Mouse (Mus musculus) myocyte (in vitro differentiated cells): ENCODE results near the gene Atxn2. TPM values are rescaled to one million over a fixed set of nuclear protein-coding genes. Genes with fewer than 3 reads are reported as not detected.
A peak's percentile ranks its signal among the peaks of the same experiment; 100 is the strongest.
"Not testable (repeated sequence)": the region's sequence is repeated elsewhere in the genome, so short reads cannot be mapped to it uniquely, and the experiment has no call there.

ENCODE experiments used
- H3K27me3 ChIP-seq: one replicate; pipeline ENCODE4 v1.6.1; 2011; ENCODE audit not compliant: control insufficient read depth, insufficient read depth, insufficient read length
- H3K36me3 ChIP-seq: one replicate; pipeline ENCODE4 v1.6.1; 2011; ENCODE audit not compliant: control insufficient read depth, insufficient read depth
- H3K4me2 ChIP-seq: one replicate; pipeline ENCODE4 v1.6.1; 2011; ENCODE audit warnings: low read depth, control low read depth
- H3K4me3 ChIP-seq: one replicate; pipeline ENCODE4 v1.5.1; 2011; ENCODE audit warnings: mild to moderate bottlenecking, control low read depth, moderate library complexity
- H3K79me2 ChIP-seq: one replicate; pipeline ENCODE4 v1.6.1; 2011; ENCODE audit not compliant: control insufficient read depth, insufficient read depth
- H3ac ChIP-seq: one replicate; pipeline ENCODE4 v1.6.1; 2011; ENCODE audit not compliant: control insufficient read depth, insufficient read length
- CEBPB ChIP-seq: IDR thresholded peaks from 2 replicates; pipeline ENCODE4 v1.6.1; 2011; ENCODE audit warnings: mild to moderate bottlenecking, moderate library complexity; ENCODE audit not compliant: poor library complexity, insufficient read depth, severe bottlenecking
- E2F4 ChIP-seq: IDR thresholded peaks from one replicate; pipeline ENCODE4 v1.6.1; 2011; ENCODE audit warnings: mild to moderate bottlenecking, control low read depth, moderate library complexity; ENCODE audit not compliant: insufficient read depth
- MAX ChIP-seq: IDR thresholded peaks from one replicate; pipeline ENCODE4 v1.6.1; 2011; ENCODE audit warnings: low read depth, mild to moderate bottlenecking, control low read depth
- MYOD1 ChIP-seq, 3 experiments: IDR thresholded peaks; one replicate each; pipeline ENCODE4 v1.6.1; 2011; ENCODE audit warnings: control low read depth in 2 of 3, low read depth in 2 of 3, mild to moderate bottlenecking in 2 of 3, moderate library complexity in 1 of 3; ENCODE audit not compliant: insufficient read length in 2 of 3, control insufficient read depth in 1 of 3
- MYOG ChIP-seq, 3 experiments: IDR thresholded peaks; one replicate each; pipeline ENCODE4 v1.6.1; 2011; ENCODE audit warnings: control low read depth in 2 of 3, low read depth in 2 of 3, mild to moderate bottlenecking in 2 of 3; ENCODE audit not compliant: insufficient read length in 2 of 3, control insufficient read depth in 1 of 3, insufficient read depth in 1 of 3
- POLR2A ChIP-seq: IDR thresholded peaks from one replicate; pipeline ENCODE4 v1.6.1; 2011; ENCODE audit warnings: low read depth, mild to moderate bottlenecking, control low read depth, moderate library complexity; ENCODE audit not compliant: insufficient read length
- POLR2AphosphoS2 ChIP-seq: IDR thresholded peaks from one replicate; pipeline ENCODE4 v1.6.1; 2011; ENCODE audit warnings: low read depth, control low read depth; ENCODE audit not compliant: insufficient read length
- REST ChIP-seq: IDR thresholded peaks from one replicate; pipeline ENCODE4 v1.6.1; 2011; ENCODE audit warnings: mild to moderate bottlenecking, control low read depth, moderate library complexity; ENCODE audit not compliant: insufficient read depth, insufficient read length
- SRF ChIP-seq: IDR thresholded peaks from one replicate; pipeline ENCODE4 v1.6.1; 2011; ENCODE audit warnings: low read depth; ENCODE audit not compliant: control insufficient read depth, insufficient read length
- TCF12 ChIP-seq: IDR thresholded peaks from one replicate; pipeline ENCODE4 v1.6.1; 2011; ENCODE audit warnings: mild to moderate bottlenecking, control low read depth; ENCODE audit not compliant: poor library complexity, insufficient read depth, severe bottlenecking
- TCF3 ChIP-seq: IDR thresholded peaks from one replicate; pipeline ENCODE4 v1.6.1; 2011; ENCODE audit warnings: low read depth, control low read depth; ENCODE audit not compliant: insufficient read length
- USF1 ChIP-seq: IDR thresholded peaks from one replicate; pipeline ENCODE4 v1.6.1; 2011; ENCODE audit warnings: low read depth, mild to moderate bottlenecking, control low read depth, moderate library complexity
- polyA plus RNA-seq: library from polyadenylated mRNA; unstranded; fragments of >200 nt; fragmentation: generic; extraction: Trizol; gene quantifications from one replicate; pipeline ENCODE4 v1.2.1, GENCODE M21; 2012; ENCODE audit warnings: missing spikeins

Gene Atxn2
- polyA plus RNA-seq, 1 experiment, result 95.3 TPM

- H3ac ChIP-seq, result no peak overlapping the region
- peaks cover 22% of the 10 kb centered on the region for H3K36me3 ChIP-seq
- peak overlapping the region; percentile 44 for H3K4me2 ChIP-seq
- H3K4me3 ChIP-seq, result no peak overlapping the region
- no peaks in the 10 kb centered on the region for H3K27me3 ChIP-seq
- TF ChIP-seq USF1, result peak; percentile 80
- TF ChIP-seq SRF, result peak; percentile 71
- no peak for TF ChIP-seq POLR2AphosphoS2
- no peak for TF ChIP-seq E2F4
- TF ChIP-seq MAX, result no peak
- peak; percentile 36 to 94 (median 85) for TF ChIP-seq MYOD1 (IDR thresholded peaks at IDR 0.05; ENCODE audit: control insufficient read depth in 1 of 3, insufficient read length in 2 of 3, low read depth in 2 of 3)
- TF ChIP-seq CEBPB, result peak; percentile 56; the same call in 1 of the 2 replicates
- peak in 2 of 3 experiments; percentile 37 to 86 for TF ChIP-seq MYOG (IDR thresholded peaks at IDR 0.05; ENCODE audit: control insufficient read depth in 1 of 3, insufficient read depth in 1 of 3, insufficient read length in 2 of 3, low read depth in 2 of 3)
- peak; percentile 66 for TF ChIP-seq TCF3
- no peak for TF ChIP-seq REST
- peak; percentile 91 for TF ChIP-seq TCF12
- no peak for TF ChIP-seq POLR2A
- H3K79me2 ChIP-seq, result no peaks in the 10 kb centered on the region
Measured at GRCm38 (mm10) chr5:121685495-121685894, 25.6 kb upstream of the Atxn2 start.

GRCm38 (mm10) chr5:121686113-121686898, 24.8 kb upstream of the Atxn2 start:
- TF ChIP-seq SRF (no peak), MAX (no peak), TCF3 (no peak), USF1 (no peak), MYOG (IDR thresholded peaks at IDR 0.05; ENCODE audit: control insufficient read depth in 1 of 3, insufficient read depth in 1 of 3, insufficient read length in 2 of 3, low read depth in 2 of 3) (peak in 1 of 3 experiments; percentile 51)
- Histone ChIP-seq H3ac (no peak overlapping the region), H3K4me3 (no peak overlapping the region), H3K27me3 (no peaks in the 10 kb centered on the region), H3K36me3 (peaks cover 14% of the 10 kb centered on the region), H3K79me2 (no peaks in the 10 kb centered on the region), H3K4me2 (peak overlapping the region; percentile 44)

GRCm38 (mm10) chr5:121690482-121691211, 20.5 kb upstream of the Atxn2 start:
- no peak for TF ChIP-seq MAX
- TF ChIP-seq REST, result no peak
- no peak for TF ChIP-seq E2F4
- no peak for TF ChIP-seq TCF12
- H3ac ChIP-seq, result no peak overlapping the region
- no peak overlapping the region for H3K4me3 ChIP-seq
- H3K79me2 ChIP-seq, result no peaks in the 10 kb centered on the region
- H3K36me3 ChIP-seq, result no peaks in the 10 kb centered on the region
- no peak overlapping the region for H3K4me2 ChIP-seq
- no peaks in the 10 kb centered on the region for H3K27me3 ChIP-seq

GRCm38 (mm10) chr5:121691436-121691835, 19.7 kb upstream of the Atxn2 start:
- H3K36me3 ChIP-seq, H3K27me3 ChIP-seq, H3ac ChIP-seq, H3K4me2 ChIP-seq, H3K4me3 ChIP-seq, H3K79me2 ChIP-seq: not testable (repeated sequence)

- Histone ChIP-seq H3K27me3 (no peaks in the 10 kb centered on the region), H3K4me3 (no peak overlapping the region), H3K36me3 (no peaks in the 10 kb centered on the region), H3K79me2 (no peaks in the 10 kb centered on the region), H3ac (no peak overlapping the region), H3K4me2 (peak overlapping the region; percentile 3)
- TF ChIP-seq TCF3, result peak; percentile 46
- TF ChIP-seq TCF12, result peak; percentile 46
- TF ChIP-seq SRF, result peak; percentile 79
- no peak for TF ChIP-seq MAX
- peak; percentile 72 to 95 (median 93) for TF ChIP-seq MYOD1 (IDR thresholded peaks at IDR 0.05; ENCODE audit: control insufficient read depth in 1 of 3, insufficient read length in 2 of 3, low read depth in 2 of 3)
- TF ChIP-seq REST, result no peak
- no peak for TF ChIP-seq E2F4
- peak in 1 of 3 experiments; percentile 19 for TF ChIP-seq MYOG (IDR thresholded peaks at IDR 0.05; ENCODE audit: control insufficient read depth in 1 of 3, insufficient read depth in 1 of 3, insufficient read length in 2 of 3, low read depth in 2 of 3)
- TF ChIP-seq POLR2AphosphoS2, result no peak
- TF ChIP-seq CEBPB, result no peak
- TF ChIP-seq USF1, result no peak
- no peak for TF ChIP-seq POLR2A
Measured at GRCm38 (mm10) chr5:121692897-121693296, 18.2 kb upstream of the Atxn2 start.
